Mouse (Mus musculus): ENCODE data around the gene Bbx.

Bbx gene

GRCm38 (mm10) chr16:50399775-50400174 is 32.4 kb downstream of the Bbx start:
- no peak for DNase-seq (ENCODE audit: low read depth, low spot score)

DNA sequence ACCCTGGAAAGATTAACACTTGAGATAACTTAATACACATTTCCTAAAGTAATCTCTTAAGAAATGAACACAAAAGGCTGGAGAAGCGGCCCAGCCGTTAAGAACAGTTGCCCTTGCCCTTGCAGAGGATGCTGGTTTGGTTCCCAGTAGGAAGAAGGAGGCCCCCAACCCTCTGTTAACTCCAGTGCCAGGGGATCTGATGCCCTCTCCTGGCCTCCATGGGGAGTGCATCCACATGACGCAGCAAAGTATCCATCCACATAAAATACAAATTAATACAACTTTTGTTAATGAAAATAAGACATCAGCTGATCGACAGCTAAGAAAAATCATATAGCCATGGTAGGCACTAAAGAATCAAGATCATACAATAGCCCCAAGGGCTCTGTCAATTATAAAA is 33.6 kb downstream of the Bbx start:
- DNase-seq (ENCODE audit: low read depth, low spot score): peak; percentile 55

DNA sequence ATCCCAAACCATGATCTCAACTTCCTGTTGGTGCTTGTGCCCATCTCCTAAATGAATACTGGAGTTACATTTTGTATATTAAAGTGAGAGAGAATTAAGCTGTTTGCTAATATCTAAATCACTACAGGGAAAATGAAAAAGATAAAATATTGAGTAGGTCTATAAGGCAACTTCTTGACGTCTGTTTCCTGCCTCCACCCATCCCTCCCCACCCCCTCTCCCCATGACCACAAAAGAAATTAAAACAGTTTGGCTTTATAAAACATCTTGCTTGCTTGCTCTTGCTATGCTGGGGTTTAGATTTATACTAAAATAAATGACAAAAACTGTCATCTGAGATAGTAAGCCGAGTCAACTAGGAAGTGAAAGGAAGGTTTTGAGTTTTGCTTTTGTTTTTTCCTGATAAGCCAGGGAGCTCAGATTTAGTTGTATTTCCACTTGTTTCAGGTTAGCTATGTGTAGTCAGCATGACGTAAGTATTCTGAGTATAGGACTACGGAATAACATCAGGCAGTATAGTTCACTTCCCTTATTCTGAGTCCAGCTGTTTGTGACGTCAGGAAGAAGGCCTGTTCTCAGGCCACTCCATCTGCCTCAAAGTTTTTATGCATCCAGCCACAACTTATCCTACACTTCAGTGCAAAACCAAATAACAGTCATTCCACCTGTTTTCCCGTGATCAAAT is 36.1 kb downstream of the Bbx start:
- DNase-seq (ENCODE audit: low read depth, low spot score): no peak

DNA sequence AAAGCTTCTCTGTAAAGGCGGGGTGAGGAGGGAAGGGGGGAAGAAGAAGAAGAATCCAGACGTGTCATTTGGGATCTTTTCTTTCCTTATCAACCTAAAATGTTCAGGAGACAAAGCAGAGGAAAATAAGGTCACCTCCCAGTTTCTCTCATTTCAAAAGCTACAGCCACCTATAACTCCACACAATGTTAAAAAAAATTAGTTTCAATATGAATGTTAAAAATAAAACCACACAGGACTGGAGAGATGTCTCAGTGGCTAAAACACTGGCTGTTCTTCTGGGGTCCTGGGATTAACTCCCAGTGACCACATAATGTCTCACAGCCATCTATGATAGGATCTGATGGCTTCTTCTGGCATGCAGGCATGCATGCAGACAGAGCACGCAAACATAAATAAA is 43.7 kb downstream of the Bbx start:
- no peak for DNase-seq (ENCODE audit: low read depth, low spot score)

- DNase-seq (ENCODE audit: low read depth, low spot score): no peak
Observed at GRCm38 (mm10) chr16:50383541-50383940, 48.6 kb downstream of the Bbx start.

GRCm38 (mm10) chr16:50381351-50381746 is 50.8 kb downstream of the Bbx start:
- peak; percentile 5 for DNase-seq (ENCODE audit: low read depth, low spot score)

- DNase-seq (ENCODE audit: low read depth, low spot score): peak; percentile 86
Observed at GRCm38 (mm10) chr16:50380682-50381350, 51.4 kb downstream of the Bbx start.

- DNase-seq (ENCODE audit: low read depth, low spot score): peak; percentile 7
Observed at GRCm38 (mm10) chr16:50380232-50380631, 52.0 kb downstream of the Bbx start.

DNA sequence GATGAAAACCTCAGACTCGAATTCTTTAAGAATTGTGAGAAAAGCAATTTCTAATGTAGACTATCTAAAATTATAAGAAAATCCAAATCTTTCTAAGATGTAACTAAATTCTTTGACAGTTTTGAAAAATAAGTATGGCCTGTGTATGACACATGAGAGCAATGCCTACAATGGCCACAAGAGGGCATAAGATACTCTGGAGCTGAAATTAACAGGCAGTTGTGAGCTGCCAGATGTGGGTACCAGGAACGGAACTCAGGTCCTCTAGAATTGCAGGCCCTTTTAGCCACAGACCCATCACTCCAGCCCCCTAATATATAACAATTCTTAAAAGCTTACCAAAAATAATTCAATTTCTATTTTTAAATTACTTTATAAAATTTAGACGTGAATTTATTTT is 57.6 kb downstream of the Bbx start:
- DNase-seq (ENCODE audit: low read depth, low spot score): peak; percentile 68

DNA sequence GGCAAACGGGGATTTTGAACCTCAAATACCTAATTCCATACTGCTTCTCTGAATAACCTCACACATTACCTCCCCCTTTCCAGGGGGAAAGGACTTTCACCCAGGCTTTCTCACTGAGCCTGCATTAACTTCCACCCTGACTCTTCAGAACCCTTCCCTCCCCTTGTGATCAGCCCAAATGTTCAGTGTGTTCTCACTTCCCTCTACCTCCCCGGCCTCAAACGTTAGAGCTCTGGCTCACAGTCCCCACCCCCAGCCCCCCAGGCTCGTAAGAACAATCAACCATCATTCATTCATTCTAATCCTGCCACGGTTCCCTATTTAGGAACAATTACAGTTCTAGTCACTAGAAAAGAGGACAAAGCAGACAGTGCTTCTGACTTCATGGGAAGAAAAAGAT is 58.5 kb downstream of the Bbx start:
- no peak for DNase-seq (ENCODE audit: low read depth, low spot score)

DNA sequence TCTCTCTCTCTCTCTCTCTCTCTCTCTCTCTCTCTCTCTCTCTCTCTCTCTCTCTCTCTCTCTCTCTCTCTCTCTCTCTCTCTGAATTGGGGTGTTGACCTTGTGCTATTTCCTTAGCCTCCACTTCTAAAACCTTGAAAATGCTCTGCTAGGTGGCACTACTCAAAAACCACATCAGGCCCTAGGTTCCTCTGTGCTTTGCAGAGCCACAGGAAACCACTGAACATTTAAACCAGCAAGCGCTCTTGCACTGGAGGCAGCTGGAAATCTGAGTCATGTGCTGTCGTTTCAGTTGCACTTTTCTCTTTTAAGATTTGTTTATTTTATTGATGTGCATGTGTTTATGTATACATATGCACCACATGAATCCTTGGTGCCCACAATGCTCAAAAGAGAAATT is 59.6 kb downstream of the Bbx start:
- no peak for DNase-seq (ENCODE audit: low read depth, low spot score)

GRCm38 (mm10) chr16:50371460-50371859 is 60.7 kb downstream of the Bbx start:
- DNase-seq (ENCODE audit: low read depth, low spot score): no peak

DNA sequence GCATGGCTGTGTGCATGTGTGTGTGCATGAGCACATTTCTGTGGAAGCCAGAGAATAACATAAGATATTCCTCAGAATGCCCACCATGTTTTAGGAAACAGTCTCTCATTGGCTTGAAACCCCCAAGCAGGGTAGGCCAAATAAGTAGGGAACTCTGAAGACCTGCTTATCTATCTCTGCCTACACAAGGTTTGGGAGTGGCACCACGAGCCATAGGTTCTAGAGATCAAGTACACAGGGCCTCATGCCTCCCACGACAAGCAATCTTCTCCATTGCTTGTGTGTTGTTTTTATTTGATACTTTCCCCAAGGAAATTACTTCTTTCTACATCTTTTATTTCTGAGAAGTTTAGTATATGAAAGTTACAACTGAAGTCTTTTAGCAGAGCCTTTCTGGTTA is 61.8 kb downstream of the Bbx start:
- DNase-seq (ENCODE audit: low read depth, low spot score): no peak

DNA sequence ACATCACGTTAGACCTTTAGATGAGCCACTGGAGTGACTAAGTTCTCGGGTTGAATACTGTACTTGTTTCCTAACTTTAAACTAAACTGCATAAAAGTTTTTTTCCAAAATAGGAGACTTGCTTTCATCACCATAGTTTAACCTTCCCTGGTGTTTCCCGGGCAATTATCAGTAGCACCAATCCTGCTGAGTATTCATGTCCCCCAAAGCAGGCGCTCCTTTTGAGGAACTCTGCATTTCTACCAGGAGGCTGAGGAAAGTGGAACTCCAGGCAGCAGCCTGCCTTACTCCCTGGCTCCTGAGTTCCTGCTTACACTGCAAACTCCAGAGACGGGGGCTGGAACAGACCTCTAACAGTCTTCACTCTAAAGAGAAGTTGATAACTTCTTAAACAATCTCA is 65.6 kb downstream of the Bbx start:
- no peak for DNase-seq (ENCODE audit: low read depth, low spot score)

DNA sequence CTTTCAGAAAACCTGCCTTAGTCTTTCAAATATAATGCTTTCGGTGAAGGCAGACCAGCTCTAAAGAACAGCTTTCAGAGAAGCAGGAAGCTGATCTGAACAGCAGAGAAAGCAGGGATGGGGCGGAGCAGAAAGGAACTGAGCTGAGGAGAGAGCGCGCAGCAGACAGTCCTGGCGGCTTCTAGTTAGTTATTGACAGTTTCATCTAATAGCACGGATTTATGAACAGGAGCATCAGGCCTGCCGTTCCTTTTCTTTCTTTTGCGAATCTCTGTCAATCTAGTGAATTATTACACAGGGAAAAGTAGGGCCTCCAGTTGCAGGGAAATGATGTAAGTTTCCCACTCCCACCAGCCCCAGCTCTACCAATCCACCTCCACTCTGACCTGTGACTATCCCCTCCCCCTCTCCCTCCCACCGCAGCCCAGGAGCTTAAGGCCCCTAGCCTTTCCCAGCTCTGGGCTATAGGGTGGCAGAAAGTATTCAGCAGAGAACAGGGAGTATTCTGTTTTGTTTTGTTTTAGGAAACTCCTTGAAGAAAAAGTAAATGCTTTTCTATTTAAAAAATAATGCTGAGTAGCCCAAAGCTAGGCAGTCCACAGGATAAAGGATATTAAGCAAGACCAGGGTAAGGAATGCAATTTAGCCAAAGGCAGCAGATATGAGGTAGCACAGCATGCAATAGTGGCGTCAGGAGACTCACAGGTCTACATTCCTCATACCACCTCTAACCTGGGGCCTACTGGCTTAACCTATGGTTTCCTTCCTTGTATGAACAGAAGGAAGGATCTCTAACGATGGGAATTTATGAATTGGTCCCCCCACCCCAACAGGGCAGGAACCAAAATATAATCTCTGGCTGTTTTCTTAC is 67.8 kb downstream of the Bbx start:
- peak; percentile 75 for DNase-seq (ENCODE audit: low read depth, low spot score)

- peak; percentile 6 for DNase-seq (ENCODE audit: low read depth, low spot score)
Observed at GRCm38 (mm10) chr16:50363443-50364188, 68.6 kb downstream of the Bbx start.

DNA sequence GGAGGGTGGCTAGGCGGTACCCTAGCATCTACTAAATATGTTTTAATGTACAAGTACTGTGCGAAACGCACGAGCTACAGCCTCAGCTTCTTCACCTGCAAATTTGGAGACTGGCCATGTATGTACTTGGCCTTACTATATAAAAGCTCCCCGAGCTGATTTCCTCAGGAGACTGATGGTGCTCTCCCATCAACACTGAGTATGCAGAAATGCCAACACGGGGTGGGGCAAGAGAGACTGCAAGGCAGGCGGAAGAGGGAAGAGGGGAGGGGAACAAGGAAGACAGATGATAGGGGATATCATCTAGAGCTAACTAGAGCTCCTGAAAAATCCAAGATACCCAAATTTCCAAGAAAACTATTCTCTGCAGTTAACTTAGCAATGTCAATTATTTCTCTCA is 71.6 kb downstream of the Bbx start:
- peak; percentile 56 for DNase-seq (ENCODE audit: low read depth, low spot score)

- no peak for DNase-seq (ENCODE audit: low read depth, low spot score)
Observed at GRCm38 (mm10) chr16:50329684-50330083, 102.5 kb downstream of the Bbx start.

DNA sequence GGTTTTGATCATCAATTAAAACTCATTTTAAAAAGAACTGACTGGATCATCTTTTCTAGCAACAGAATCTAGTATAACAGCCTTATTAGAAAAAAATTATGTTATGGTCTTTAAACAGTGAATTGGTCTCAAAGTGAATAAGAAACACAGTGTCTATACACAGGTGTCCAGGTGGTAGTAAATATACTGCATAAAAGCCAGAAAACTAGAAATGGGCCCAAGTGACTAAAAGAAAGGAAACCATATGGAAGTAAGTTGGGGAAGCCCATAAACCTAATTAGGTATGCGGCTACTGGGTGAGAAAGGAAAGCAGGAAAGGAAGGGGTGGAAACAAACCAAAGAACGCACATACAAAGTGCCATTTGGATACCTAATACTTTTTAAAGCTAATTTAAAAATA is 107.4 kb downstream of the Bbx start:
- no peak for DNase-seq (ENCODE audit: low read depth, low spot score)

GRCm38 (mm10) chr16:50324292-50324691 is 107.9 kb downstream of the Bbx start:
- peak; percentile 52 for DNase-seq (ENCODE audit: low read depth, low spot score)

DNA sequence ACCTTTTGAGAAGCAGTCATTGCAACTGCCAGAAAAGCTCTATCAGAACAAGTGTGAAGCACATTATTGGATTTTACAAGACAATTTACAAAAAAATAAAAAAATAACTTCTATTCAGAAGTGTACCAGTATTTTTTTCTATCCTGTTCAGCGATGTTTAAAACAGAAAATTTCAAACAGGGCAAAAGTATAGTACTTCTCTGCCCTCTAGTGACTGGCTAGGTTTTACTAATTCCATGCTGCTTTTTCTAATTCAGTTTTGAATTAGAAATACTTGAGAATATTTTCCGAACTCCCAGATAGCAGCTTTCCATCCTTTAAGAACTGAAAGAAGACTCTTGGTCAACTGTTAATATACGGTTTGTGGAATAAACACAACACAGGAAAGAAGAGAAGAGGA is 110.8 kb downstream of the Bbx start:
- DNase-seq (ENCODE audit: low read depth, low spot score): no peak

DNA sequence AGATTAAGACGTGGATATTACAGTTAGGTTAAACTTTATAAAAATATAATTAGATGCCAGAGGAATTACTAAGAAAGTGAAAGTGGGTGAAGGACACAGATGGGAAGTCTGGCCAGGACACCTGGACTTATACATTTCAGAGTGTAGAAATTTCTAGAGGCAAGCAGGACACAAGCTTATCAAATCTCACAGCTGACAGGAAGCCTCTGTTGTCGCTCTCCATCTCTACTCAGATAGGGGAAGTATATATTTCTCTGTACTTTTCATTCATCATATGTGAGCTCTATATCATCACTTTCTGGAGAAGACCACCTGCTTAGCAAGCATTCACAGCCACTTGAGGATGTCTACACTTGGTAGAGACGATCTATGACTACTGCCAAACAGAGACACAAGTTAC is 113.9 kb downstream of the Bbx start:
- DNase-seq (ENCODE audit: low read depth, low spot score): no peak

Measured in ZHBTc4 (cell line).